Mouse (Mus musculus) right cerebral cortex, postnatal 10 days (tissue): ENCODE results near the gene Cd164l2.

Source experiments
- DNase-seq, 2 experiments: peaks; one replicate each; pipeline ENCODE4 v3.0.0; 2021; ENCODE audit warnings: low spot score in 2 of 2

Cd164l2 gene

GRCm38 (mm10) chr4:133221701-133222100, 9.8 kb downstream of the Cd164l2 start:
- DNase-seq: no peak

- DNase-seq: no peak
These were observed 11.9 kb downstream of the Cd164l2 start for GRCm38 (mm10) chr4:133223875-133224274.

GRCm38 (mm10) chr4:133226073-133226472, 14.1 kb downstream of the Cd164l2 start:
- DNase-seq: no peak

GRCm38 (mm10) chr4:133227636-133228035, 15.7 kb downstream of the Cd164l2 start:
- no peak for DNase-seq

GRCm38 (mm10) chr4:133229582-133229981, 17.7 kb downstream of the Cd164l2 start:
- no peak for DNase-seq

GRCm38 (mm10) chr4:133233285-133233976, 21.5 kb downstream of the Cd164l2 start:
- DNase-seq: no peak

- no peak for DNase-seq
These were observed 22.8 kb downstream of the Cd164l2 start for GRCm38 (mm10) chr4:133234771-133235170.

GRCm38 (mm10) chr4:133235415-133235814, 23.5 kb downstream of the Cd164l2 start:
- DNase-seq: no peak

GRCm38 (mm10) chr4:133237911-133238310, 26.0 kb downstream of the Cd164l2 start:
- DNase-seq: no peak

GRCm38 (mm10) chr4:133240490-133240921, 28.6 kb downstream of the Cd164l2 start, which contains the start of gene Map3k6:
Gene Map3k6 (plus strand): TSS chr4:133240818.
- DNase-seq: no peak

GRCm38 (mm10) chr4:133240934-133241908, 29.3 kb downstream of the Cd164l2 start:
- DNase-seq: peak; percentile 88 to 90

GRCm38 (mm10) chr4:133241910-133242309, 30.0 kb downstream of the Cd164l2 start:
- DNase-seq: no peak

- DNase-seq: no peak
These were observed 30.8 kb downstream of the Cd164l2 start for GRCm38 (mm10) chr4:133242710-133243109.

GRCm38 (mm10) chr4:133243538-133243937, 31.6 kb downstream of the Cd164l2 start:
- DNase-seq: no peak

GRCm38 (mm10) chr4:133244289-133244688, 32.4 kb downstream of the Cd164l2 start:
- DNase-seq: no peak

GRCm38 (mm10) chr4:133247072-133247471, 35.1 kb downstream of the Cd164l2 start:
- DNase-seq: no peak

- no peak for DNase-seq
These were observed 36.0 kb downstream of the Cd164l2 start for GRCm38 (mm10) chr4:133247806-133248449.

- peak; percentile 74 to 85 for DNase-seq
These were observed 38.7 kb downstream of the Cd164l2 start for GRCm38 (mm10) chr4:133250609-133251008.

GRCm38 (mm10) chr4:133251214-133251613, 39.3 kb downstream of the Cd164l2 start:
- DNase-seq: no peak

GRCm38 (mm10) chr4:133252089-133252488, 40.2 kb downstream of the Cd164l2 start:
- DNase-seq: no peak

- no peak for DNase-seq
These were observed 41.5 kb downstream of the Cd164l2 start for GRCm38 (mm10) chr4:133253412-133253811.

- no peak for DNase-seq
These were observed 43.5 kb downstream of the Cd164l2 start for GRCm38 (mm10) chr4:133255392-133255791.
